Comparison of ENCODE assay signal across 8 mouse cellular contexts in genomic region chr5:137599600-137599999, GRCm38 (mm10). TPM values are rescaled to one million over a fixed set of nuclear protein-coding genes. Genes with fewer than 3 reads are reported as not detected.
DNase-seq lines count a peak whose midpoint lies in the region; ATAC-seq lines count a peak whose summit lies in the region.

No protein-coding gene starts in this region.

- H3K27me3 ChIP-seq in neural tube, embryonic 11.5 days (ENCODE audit: control insufficient read depth, insufficient read depth, low read length), result no peaks in the 10 kb centered on the region
- H3K27me3 ChIP-seq in limb, embryonic 13.5 days, result no peaks in the 10 kb centered on the region
- no peaks in the 10 kb centered on the region for H3K27me3 ChIP-seq in stomach, embryonic 15.5 days (replicated peaks)

- no peak overlapping the region for H3K27ac ChIP-seq in neural tube, embryonic 11.5 days (ENCODE audit: low read depth, low read length)
- no peak overlapping the region for H3K27ac ChIP-seq in limb, embryonic 13.5 days
- peak overlapping the region; percentile 88; the same call in 1 of the 2 replicates for H3K27ac ChIP-seq in stomach, embryonic 15.5 days

- H3K36me3 ChIP-seq in neural tube, embryonic 11.5 days (ENCODE audit: control insufficient read depth, insufficient read depth, low read length), result peaks cover 2% of the 10 kb centered on the region; the same call in 1 of the 2 replicates
- H3K36me3 ChIP-seq in limb, embryonic 13.5 days, result peaks cover 20% of the 10 kb centered on the region
- no peaks in the 10 kb centered on the region for H3K36me3 ChIP-seq in stomach, embryonic 15.5 days

- peak overlapping the region; percentile 40 for H3K4me3 ChIP-seq in neural tube, embryonic 11.5 days (ENCODE audit: low read depth, low read length)
- peak overlapping the region; percentile 76 for H3K4me3 ChIP-seq in limb, embryonic 13.5 days
- peak overlapping the region; percentile 76 for H3K4me3 ChIP-seq in stomach, embryonic 15.5 days (replicated peaks)

- H3K4me2 ChIP-seq in neural tube, embryonic 11.5 days (ENCODE audit: low read depth), result peak overlapping the region; percentile 75
- H3K4me2 ChIP-seq in limb, embryonic 13.5 days (replicated peaks), result peak overlapping the region; percentile 96
- H3K4me2 ChIP-seq in stomach, embryonic 15.5 days, result peak overlapping the region; percentile 95

- H3K9ac ChIP-seq in neural tube, embryonic 11.5 days (ENCODE audit: low read length), result no peak overlapping the region; the same call in 1 of the 2 replicates
- peak overlapping the region; percentile 87 for H3K9ac ChIP-seq in limb, embryonic 13.5 days
- H3K9ac ChIP-seq in stomach, embryonic 15.5 days, result peak overlapping the region; percentile 76; the same call in 1 of the 2 replicates

- DNase-seq in CD4-positive, CD25-positive, alpha-beta regulatory T cell, adult 2 months (ENCODE audit: low read depth, low spot score), result peak; percentile 30
- no peak for DNase-seq in neural tube, embryonic 11.5 days (ENCODE audit: low spot score)
- DNase-seq in neural tube, embryonic 10.5 days (ENCODE audit: extremely low spot score, low spot score), result no peak
- DNase-seq in ovary, postnatal 10 days (ENCODE audit: low spot score), result no peak
- no peak for DNase-seq in layer of hippocampus, adult 9-11 months

- 60% methylated on average over 9 of the region's 9 CpGs for WGBS in neural tube, embryonic 11.5 days
- 71% methylated on average over 9 of the region's 9 CpGs for WGBS in limb, embryonic 13.5 days
- WGBS in stomach, embryonic 15.5 days, result 63% methylated on average over 9 of the region's 9 CpGs

- H3K4me1 ChIP-seq in neural tube, embryonic 11.5 days (ENCODE audit: control insufficient read depth, insufficient read depth, low read length), result peaks cover 10% of the 10 kb centered on the region; the same call in 1 of the 2 replicates
- peaks cover 31% of the 10 kb centered on the region for H3K4me1 ChIP-seq in limb, embryonic 13.5 days
- peaks cover 16% of the 10 kb centered on the region for H3K4me1 ChIP-seq in stomach, embryonic 15.5 days

- no peaks in the 10 kb centered on the region for H3K9me3 ChIP-seq in neural tube, embryonic 11.5 days (ENCODE audit: control insufficient read depth, low read length)
- H3K9me3 ChIP-seq in limb, embryonic 13.5 days, result no peaks in the 10 kb centered on the region
- no peaks in the 10 kb centered on the region for H3K9me3 ChIP-seq in stomach, embryonic 15.5 days

- no peak for ATAC-seq in CD4-positive, CD25-positive, alpha-beta regulatory T cell, adult 4 months
- ATAC-seq in neural tube, embryonic 11.5 days (ENCODE audit: insufficient read depth, low FRiP score, low TSS enrichment), result no peak
- ATAC-seq in limb, embryonic 13.5 days (ENCODE audit: low FRiP score, low read depth), result no peak
- no peak for ATAC-seq in stomach, embryonic 15.5 days (ENCODE audit: insufficient read depth, low FRiP score, low read depth)

RNA-seq across cellular contexts. Expression of gene Mospd3, which starts 1.3 kb away (rescaled TPM):
- polyA plus RNA-seq in CD4-positive, CD25-positive, alpha-beta regulatory T cell, adult 4 months (2017; shearing (Covaris generic)), result 10 to 100 TPM; 27.3 to 28.8 TPM
- 27.8 and 28.5 TPM in 2 replicates for polyA plus RNA-seq in neural tube, embryonic 11.5 days (2014; fragmentation: Nextera tagmentation; extraction: Ambion mirVana)
- 27.9 and 28.7 TPM in 2 replicates for polyA plus RNA-seq in limb, embryonic 13.5 days (2015; fragmentation: Nextera tagmentation; extraction: Ambion mirVana)
- 30.6 TPM in 2 replicates for polyA plus RNA-seq in stomach, embryonic 15.5 days (2015; fragmentation: Nextera tagmentation; extraction: Ambion mirVana)

RNA-seq across cellular contexts. Expression of gene Pcolce, which starts 14.0 kb away (rescaled TPM):
- polyA plus RNA-seq in CD4-positive, CD25-positive, alpha-beta regulatory T cell, adult 4 months (2017; shearing (Covaris generic)), result 1 to 10 TPM in 1 of 2 experiments, not detected in 1; 1.4 TPM
- polyA plus RNA-seq in neural tube, embryonic 11.5 days (2014; fragmentation: Nextera tagmentation; extraction: Ambion mirVana), result 75.5 and 91.9 TPM in 2 replicates
- polyA plus RNA-seq in limb, embryonic 13.5 days (2015; fragmentation: Nextera tagmentation; extraction: Ambion mirVana), result 152 and 157 TPM in 2 replicates
- 112 and 115 TPM in 2 replicates for polyA plus RNA-seq in stomach, embryonic 15.5 days (2015; fragmentation: Nextera tagmentation; extraction: Ambion mirVana)

RNA-seq across cellular contexts. Expression of gene Fbxo24, which starts 29.2 kb away (rescaled TPM):
- under 1 TPM; 0.46 to 0.49 TPM for polyA plus RNA-seq in CD4-positive, CD25-positive, alpha-beta regulatory T cell, adult 4 months (2017; shearing (Covaris generic))
- polyA plus RNA-seq in neural tube, embryonic 11.5 days (2014; fragmentation: Nextera tagmentation; extraction: Ambion mirVana), result 0.21 TPM in 1 of 2 replicates, not detected in the other
- polyA plus RNA-seq in limb, embryonic 13.5 days (2015; fragmentation: Nextera tagmentation; extraction: Ambion mirVana), result 0.19 and 0.23 TPM in 2 replicates
- 0.13 and 0.26 TPM in 2 replicates for polyA plus RNA-seq in stomach, embryonic 15.5 days (2015; fragmentation: Nextera tagmentation; extraction: Ambion mirVana)

RNA-seq across cellular contexts. Expression of gene Lrch4, which starts 29.3 kb away (rescaled TPM):
- polyA plus RNA-seq in CD4-positive, CD25-positive, alpha-beta regulatory T cell, adult 4 months (2017; shearing (Covaris generic)), result 10 to 100 TPM; 46.5 to 81.2 TPM
- 31.6 and 39.0 TPM in 2 replicates for polyA plus RNA-seq in neural tube, embryonic 11.5 days (2014; fragmentation: Nextera tagmentation; extraction: Ambion mirVana)
- 34.0 and 34.3 TPM in 2 replicates for polyA plus RNA-seq in limb, embryonic 13.5 days (2015; fragmentation: Nextera tagmentation; extraction: Ambion mirVana)
- 36.0 and 38.5 TPM in 2 replicates for polyA plus RNA-seq in stomach, embryonic 15.5 days (2015; fragmentation: Nextera tagmentation; extraction: Ambion mirVana)

RNA-seq across cellular contexts. Expression of gene Gm20605, which starts 29.4 kb away (rescaled TPM):
- polyA plus RNA-seq in CD4-positive, CD25-positive, alpha-beta regulatory T cell, adult 4 months (2017; shearing (Covaris generic)), result 10 to 100 TPM; 11.5 to 15.5 TPM
- polyA plus RNA-seq in neural tube, embryonic 11.5 days (2014; fragmentation: Nextera tagmentation; extraction: Ambion mirVana), result 6.7 and 8.2 TPM in 2 replicates
- polyA plus RNA-seq in limb, embryonic 13.5 days (2015; fragmentation: Nextera tagmentation; extraction: Ambion mirVana), result 6.1 and 9.6 TPM in 2 replicates
- 6.6 and 9.4 TPM in 2 replicates for polyA plus RNA-seq in stomach, embryonic 15.5 days (2015; fragmentation: Nextera tagmentation; extraction: Ambion mirVana)

Comparison
In these comparisons a context has a peak if more than half of its experiments do, and no peak if none do; other contexts are left out.
1. RNA of gene Pcolce, which starts 14.0 kb away (polyA plus RNA-seq): 152 to 157 TPM in limb, embryonic 13.5 days, 112 to 115 TPM in stomach, embryonic 15.5 days and 75.5 to 91.9 TPM in neural tube, embryonic 11.5 days; 1.4 TPM in CD4-positive, CD25-positive, alpha-beta regulatory T cell, adult 4 months; every median in the first group is over 10 times any median in the second.
2. Peak in every context shown above with its lines, with median percentiles within 50 percentile points of each other: H3K4me2 ChIP-seq and H3K4me3 ChIP-seq.